Mouse (Mus musculus) T-helper 17 cell (primary cell): ENCODE measurements at regions not wholly inside any gene's neighbourhood (a gene's known extent, or its start where the extent isn't known, plus 50 kb on each side); places are given as distances from the start of the nearest gene placed in this dataset.

Experiments used
- in situ Hi-C, 2 experiments: fragments of 300-600 bp; cut with MboI, MseI; formaldehyde crosslinking; loops; 1 replicate in 1 of 2; 2 replicates in 1 of 2; pipeline ENCODE4 v1.15.1; 2025; ENCODE audit warnings: high pct_unique_total_duplicates in 2 of 2

DNA sequence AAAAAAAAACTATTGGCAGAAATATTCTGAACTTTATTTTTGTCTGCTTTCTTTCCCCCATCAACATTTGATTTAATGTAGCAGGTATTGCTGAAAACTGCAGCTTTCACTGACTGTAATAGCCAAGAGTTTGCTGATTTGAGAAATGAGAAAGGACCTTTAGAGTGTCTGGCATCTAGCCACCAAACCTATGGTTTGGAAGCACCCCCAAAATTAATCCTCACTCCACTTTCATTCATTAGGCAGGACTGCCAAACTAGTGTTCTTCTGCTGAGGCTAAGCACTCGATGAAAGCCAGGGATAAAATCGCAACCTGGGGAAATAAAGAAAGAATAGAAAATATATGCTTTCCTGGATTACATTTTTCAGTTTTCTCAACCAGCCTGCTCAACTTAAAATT is 320.4 kb downstream of the Atp6ap1l start:
- in situ Hi-C loops, result no loop called here

DNA sequence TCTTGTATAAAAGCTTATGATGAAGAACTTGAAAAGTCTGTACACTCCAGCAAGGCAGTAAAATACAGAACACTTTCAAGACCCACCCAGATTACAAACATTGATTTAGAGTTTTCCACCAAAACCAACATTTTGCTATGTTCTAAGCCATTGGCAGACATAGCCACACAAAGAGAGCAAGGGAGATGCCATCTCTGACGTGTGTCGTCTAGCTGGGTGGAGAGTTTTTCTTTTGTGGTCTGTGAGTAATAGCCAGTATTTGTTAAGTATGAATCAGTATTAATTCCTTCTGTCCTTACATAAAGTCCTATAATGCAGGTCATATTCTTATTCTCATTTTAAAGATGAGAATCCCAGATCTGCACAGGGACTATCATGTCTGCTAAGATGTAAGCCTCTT is 329.8 kb downstream of the Atp6ap1l start:
- in situ Hi-C loops, result loop anchor here in 1 of 2 experiments (10.0 kb wide), 1 partner anchor 479 kb away; no protein-coding TSS in a partner anchor

GRCm38 (mm10) chr13:90572580-90572979 is 332.6 kb downstream of the Atp6ap1l start:
- in situ Hi-C loops, result loop anchor here in 1 of 2 experiments (10.0 kb wide), 1 partner anchor 482 kb away; no protein-coding TSS in a partner anchor

GRCm38 (mm10) chr13:90563183-90563840 is 341.8 kb downstream of the Atp6ap1l start:
- in situ Hi-C loops, result loop anchor here in 1 of 2 experiments (5.0 kb wide), 1 partner anchor 94 kb away; no protein-coding TSS in a partner anchor

DNA sequence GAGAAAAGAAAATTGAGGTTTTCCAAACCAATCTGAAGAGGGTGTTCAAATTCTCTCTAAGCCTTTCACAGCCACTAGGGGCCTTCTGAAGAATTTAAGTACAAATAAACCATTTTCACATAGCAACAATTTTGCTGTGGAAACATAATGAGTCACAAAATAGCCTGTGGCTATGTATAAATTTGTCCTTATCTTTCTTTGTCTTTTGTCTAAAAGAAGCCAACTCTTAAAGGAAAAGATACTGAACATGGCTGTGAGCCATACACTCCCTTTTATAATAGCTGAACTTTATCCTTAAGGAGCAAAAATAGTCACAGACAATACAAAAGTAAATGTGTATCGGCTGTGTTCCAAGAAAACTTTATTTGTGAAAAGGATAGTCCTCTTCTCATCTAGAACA is 345.1 kb downstream of the Atp6ap1l start:
- in situ Hi-C loops, result loop anchor here in 1 of 2 experiments (5.0 kb wide), 1 partner anchor 97 kb away; no protein-coding TSS in a partner anchor

- in situ Hi-C loops, result no loop called here
These were observed 345.7 kb downstream of the Atp6ap1l start for GRCm38 (mm10) chr13:90559481-90559880.

- in situ Hi-C loops, result no loop called here
These were observed 354.0 kb downstream of the Atp6ap1l start for GRCm38 (mm10) chr13:90551166-90551565.

DNA sequence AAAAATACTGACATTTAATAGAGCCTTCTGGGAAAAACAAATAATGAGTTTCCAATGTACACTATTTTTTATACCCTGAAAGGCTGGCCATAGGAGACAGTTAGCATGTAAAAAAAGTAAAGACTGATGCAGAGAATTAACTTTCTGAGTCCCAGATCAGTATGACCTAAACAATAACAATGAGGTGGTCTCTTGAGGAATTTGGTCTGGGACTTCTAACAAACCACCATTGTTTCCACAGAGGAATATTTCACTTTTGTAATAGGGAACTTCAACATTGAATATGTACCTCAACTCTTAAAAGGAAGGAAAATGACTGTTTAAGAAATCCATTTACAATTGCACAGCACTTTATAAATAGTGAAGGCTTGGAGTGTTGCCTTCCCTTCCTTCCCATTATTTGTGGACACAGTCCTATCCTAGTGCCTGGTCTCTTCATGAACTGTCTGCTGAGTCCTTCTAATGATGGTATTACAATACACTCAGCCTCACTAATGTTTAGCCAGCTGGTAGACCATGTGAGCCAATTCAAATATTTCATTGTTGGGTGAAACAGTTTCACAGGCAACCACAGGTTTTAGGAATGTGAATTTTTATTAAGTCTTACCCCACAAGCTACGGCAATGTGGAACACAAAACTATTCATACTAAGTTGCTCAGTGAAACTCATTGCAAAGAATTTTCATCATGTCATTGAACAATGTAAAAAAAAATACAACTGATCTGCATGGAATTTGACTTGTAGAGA is 358.7 kb downstream of the Atp6ap1l start:
- in situ Hi-C loops, result loop anchor here in 1 of 2 experiments (10.0 kb wide), 1 partner anchor 412 kb away; no protein-coding TSS in a partner anchor

DNA sequence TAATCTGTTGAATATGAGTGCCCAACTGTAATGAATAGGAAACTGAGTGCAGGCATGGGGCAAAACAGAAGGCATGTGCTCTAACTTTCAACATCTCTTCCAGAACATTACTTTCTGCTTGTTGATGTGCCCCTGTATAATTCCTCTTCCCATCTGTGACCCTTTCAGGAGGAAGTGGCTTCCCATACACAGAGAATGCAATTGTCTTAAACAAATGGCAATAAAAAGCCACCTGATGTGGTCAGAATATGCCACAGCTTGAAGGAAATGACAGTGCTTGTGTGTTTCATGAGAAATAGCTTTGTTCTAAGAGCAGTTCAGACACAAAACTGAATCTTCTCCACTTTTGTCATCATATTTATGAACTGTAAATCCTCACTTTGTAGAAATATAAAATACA is 359.3 kb downstream of the Atp6ap1l start:
- in situ Hi-C loops, result loop anchor here in 1 of 2 experiments (10.0 kb wide), 1 partner anchor 411 kb away; no protein-coding TSS in a partner anchor

DNA sequence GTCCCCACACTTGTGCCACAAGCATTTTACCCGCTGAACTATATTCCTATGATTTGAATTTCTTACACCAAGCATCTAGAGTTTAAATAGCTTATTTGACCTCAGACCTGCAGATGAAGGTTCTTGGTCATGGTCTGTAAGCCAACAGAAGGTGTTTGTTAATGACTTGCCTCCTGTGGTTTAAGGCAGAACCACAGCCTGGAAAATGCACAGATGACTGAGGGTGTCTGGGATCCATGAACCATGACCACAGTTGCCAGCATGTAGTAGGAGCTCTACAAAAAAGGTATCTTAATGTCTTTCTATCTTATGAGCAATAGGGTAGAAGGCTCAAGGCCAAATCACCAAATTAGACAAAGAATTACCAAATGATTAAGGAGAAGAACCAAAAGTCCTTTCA is 367.6 kb downstream of the Atp6ap1l start:
- in situ Hi-C loops, result no loop called here

GRCm38 (mm10) chr13:90526998-90527397 is 378.2 kb downstream of the Atp6ap1l start:
- in situ Hi-C loops, result no loop called here

DNA sequence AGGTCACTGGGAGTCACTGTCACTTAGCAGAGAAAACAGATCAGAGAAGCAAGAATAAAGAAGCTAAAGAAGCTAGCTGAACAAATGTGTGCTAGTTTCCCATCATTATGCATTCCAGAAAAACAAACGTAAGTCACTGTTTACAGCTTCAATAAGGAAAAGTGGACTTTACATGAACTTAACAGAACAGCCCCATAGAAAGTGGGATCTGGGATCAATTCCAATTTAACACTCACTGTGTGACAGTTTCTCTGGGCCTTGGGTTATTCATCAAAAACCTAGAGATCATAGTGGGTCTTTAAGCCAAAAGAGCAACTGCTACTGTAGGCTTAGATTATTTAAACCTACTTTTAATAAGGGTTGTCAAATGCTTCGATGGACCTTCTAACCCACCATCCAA is 379.4 kb downstream of the Atp6ap1l start:
- in situ Hi-C loops, result no loop called here

DNA sequence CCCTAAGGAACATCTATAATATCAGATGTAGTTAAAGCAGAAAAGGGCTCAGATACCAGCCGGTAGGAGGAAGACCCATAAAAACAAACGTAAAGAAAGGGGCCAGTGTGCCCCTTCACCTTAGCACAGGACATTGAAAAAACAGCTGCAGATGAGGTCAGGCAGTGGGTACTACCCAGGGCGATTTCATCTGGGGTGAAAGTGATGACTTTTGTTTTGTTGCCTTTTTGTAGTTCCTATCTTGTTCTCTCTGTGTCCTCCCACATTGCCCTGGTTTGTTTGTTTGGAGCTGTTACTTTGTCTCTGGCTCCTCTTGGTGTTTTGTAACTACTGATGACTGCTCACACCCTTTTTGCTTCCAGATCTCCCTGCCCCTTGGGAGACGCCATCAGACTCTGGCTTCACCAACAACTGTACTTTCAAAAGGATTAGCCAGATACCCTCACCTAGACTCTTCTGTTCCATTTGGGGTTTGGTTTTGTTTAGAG is 383.4 kb downstream of the Atp6ap1l start:
- in situ Hi-C loops, result no loop called here

GRCm38 (mm10) chr13:90520992-90521757 is 384.0 kb downstream of the Atp6ap1l start:
- in situ Hi-C loops, result no loop called here

DNA sequence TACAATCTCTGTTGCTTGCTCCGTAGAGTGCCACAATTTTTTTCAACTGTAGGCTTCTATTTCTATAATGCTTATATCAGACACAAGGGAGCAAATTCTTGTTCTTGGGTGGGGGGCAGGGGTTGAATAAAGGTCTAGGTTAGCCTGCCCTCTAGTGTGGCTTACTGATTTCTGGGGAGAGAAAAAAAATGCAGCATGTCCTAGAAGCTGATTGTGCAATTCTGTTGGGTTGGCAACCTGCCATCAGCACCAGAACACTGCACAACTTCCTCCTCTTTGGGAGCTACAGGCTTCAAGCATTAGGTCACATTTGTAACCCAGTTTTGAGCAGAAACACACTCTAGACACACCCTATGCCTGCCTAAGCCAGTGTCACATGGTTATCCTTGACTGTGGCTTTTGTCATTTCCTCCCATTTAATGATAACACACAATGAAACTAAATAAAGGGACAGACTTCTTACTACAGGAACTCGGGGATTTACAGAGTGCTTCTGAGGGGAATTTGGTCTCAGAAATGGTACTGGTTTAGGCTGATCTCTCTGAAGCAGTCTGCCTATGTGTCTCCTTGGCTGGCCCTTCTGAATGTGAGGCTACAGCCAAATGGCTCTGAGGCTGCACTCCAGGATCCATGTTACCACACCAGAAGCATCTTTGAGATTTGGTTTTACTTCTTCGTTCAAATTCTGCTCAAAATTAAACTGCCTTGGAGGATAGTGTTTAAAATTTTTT is 389.2 kb downstream of the Atp6ap1l start:
- in situ Hi-C loops, result no loop called here

- in situ Hi-C loops, result no loop called here
These were observed 391.3 kb downstream of the Atp6ap1l start for GRCm38 (mm10) chr13:90513867-90514266.

DNA sequence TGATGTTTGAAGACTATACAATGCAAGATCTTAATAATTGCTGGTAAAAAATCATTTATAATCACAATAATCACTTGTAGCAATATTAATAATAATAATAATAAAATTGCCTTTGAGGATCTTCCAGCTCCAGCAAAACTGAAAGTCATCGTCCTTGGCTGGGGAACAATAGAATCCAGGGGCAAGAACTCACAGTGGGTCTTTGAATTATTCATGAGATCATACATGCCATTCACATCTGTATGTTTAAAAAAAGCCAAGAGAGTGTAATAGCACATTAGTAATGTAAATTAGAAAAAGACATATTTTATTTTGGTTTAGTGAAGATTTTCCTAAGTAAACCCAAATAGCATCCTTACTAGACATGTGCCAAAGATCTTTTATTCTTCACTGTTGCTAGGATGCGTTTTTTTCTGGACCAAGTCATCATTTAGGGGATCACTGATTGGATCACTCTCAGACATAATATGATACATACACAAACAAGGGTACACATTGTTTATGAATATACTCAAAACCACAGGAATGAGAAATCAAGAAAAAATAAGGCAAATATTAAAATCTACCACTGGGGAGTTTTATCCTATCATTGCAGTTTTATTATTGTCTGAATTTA is 392.3 kb downstream of the Atp6ap1l start:
- in situ Hi-C loops, result no loop called here

DNA sequence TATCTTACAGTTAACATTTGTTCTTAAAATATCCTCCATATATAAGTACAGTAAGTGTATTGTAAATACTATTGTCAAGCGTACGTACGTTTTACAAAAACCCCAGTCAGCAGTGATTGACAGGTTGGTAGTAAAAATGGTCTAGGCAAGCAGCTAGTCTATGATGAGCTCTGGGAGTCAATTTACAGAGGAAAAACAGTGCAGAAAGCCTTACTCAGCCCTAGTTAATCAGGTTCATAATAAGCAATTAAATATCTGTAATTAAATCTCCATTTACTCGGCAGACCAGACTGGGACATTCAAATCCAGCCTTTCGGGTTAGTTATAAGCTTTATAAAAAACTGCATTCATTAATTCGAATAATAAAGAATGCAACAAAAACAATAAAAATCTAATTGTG is 394.7 kb downstream of the Atp6ap1l start:
- in situ Hi-C loops, result no loop called here

GRCm38 (mm10) chr13:90503188-90503587 is 402.0 kb downstream of the Atp6ap1l start:
- in situ Hi-C loops, result no loop called here

DNA sequence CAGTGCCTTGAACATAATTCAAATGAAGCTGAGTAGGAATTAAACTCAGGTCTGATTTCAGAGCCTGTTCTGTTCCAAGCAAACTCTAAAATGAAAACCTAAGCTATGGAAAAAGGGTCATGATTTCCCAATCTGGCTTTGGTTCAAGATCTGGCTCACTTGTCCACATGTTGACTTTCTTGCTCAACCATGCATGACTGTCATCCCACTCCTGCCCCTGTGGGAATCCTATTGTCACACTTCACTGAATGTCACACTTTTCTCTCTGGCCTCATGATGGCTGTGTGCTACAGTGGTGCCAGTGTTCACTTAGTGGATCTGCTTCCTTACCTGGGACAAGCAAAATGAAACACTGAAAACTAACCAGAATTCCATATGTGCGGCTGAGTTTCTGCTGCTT is 403.0 kb downstream of the Atp6ap1l start:
- in situ Hi-C loops, result no loop called here
